Mouse (Mus musculus) layer of hippocampus, adult 18-20 months (tissue): ENCODE data around the gene Cptp. TPM values are rescaled to one million over a fixed set of nuclear protein-coding genes. Genes with fewer than 3 reads are reported as not detected.

Experiments
- DNase-seq, 2 experiments: peaks; one replicate each; pipeline ENCODE4 v3.0.0; 2022; ENCODE audit warnings: low spot score in 2 of 2
- total RNA-seq, 2 experiments: library from RNA; stranded (reverse); gene quantifications; 2 replicates each; pipeline ENCODE4 v1.2.3; 2021

Cptp gene
- total RNA-seq, 2 experiments from 2014 or later = 31.9 to 33.2 TPM

DNA sequence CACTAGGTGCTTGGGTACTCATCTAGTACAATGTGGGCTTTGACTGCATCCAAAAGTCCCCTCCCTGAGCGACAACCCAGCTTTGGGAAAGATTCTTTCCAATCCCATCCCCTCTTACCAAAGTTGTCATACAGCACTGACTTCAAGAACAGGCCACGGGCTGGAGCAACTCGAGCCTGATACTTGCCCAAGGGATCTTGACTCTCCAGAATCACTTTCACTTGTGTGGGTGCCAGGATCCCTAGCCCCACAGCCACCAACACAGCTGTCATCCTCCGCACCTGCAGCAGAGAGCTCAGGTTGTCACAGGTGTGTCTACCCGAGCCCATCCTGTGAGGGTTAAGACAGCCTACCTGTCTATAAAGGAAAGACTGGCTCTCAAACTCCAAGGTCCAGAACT lies 20.1 kb upstream of the Cptp start:
- no peak for DNase-seq

DNA sequence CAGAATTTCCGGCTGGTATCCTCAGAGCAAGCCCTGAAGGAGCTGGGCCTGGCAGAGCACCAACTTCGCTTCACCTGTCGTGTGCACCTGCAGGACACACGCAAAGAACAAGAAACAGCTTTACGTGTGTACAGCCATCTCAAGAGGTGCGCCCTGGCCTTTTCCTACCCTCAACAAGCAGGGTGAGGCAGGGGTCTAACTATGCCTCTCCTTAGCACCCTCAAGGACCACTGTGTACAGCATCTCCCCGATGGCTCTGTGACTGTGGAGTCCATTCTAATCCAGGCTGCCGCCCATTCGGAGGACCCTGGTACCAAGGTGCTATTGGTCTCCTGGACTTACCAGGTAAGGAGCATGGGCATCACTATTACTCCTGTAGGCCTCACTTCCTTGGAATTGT lies 18.9 kb upstream of the Cptp start:
- no peak for DNase-seq

- DNase-seq = no peak
These were observed 18.4 kb upstream of the Cptp start for GRCm38 (mm10) chr4:155887674-155888073.

- DNase-seq = no peak
These were observed 17.1 kb upstream of the Cptp start for GRCm38 (mm10) chr4:155886330-155886729.

GRCm38 (mm10) chr4:155883587-155883986 lies 14.3 kb upstream of the Cptp start:
- no peak for DNase-seq

DNA sequence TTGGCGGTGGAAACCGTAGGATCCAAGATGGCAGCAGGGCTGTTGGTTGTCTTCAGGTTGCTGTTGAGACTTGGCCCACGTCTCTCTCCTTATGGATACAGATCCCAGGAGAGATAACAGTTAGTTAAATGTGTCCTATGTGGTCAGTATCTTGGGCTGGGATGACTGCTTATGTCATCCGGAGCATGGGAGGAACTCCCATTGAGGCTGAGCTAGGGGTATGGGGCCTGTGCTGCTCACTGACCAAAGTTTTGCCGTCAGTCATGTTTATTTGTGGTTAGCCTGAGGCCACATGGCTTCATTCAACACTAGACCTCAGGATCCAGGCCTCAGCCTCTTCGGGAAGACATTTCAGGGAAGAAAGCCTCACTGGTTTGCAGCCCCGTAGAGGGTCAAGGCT lies 2.2 kb upstream of the Cptp start:
- DNase-seq = no peak

DNA sequence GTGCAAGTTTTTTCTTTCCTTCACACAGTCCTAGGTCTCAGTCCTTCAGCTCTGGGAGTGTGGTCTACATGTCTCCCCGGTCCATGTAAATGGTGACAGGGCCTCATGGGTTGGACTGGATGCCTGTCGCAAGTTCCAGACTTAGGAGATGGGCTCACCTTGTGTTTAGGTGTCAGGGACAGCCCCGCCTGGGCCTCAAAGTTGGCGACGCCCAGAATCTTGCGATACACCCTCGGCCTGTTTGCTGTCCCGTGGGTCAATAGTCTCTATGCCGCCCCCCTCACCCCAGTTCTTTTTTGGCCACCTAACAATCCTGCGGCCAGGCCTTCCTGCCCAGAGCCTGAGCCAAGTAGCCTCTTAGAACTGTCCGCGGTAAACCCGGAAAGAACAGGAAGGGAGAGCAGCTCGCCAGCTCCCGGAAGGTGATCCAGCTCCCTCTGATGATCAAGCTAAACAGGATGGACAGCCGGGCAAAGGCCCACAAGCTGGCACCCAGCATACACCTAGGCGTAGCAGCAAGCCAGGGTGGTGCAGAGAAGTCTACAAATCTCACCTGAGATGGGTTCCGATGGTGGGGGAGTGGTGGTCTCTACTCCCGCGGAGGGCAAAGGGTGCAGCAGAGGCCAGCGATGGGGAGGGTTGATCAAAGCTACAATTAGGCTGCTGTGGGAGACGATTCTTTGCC lies 484 bp downstream of the Cptp start:
- DNase-seq = no peak

GRCm38 (mm10) chr4:155863001-155863400 lies 6.2 kb downstream of the Cptp start, which contains the start of gene Tas1r3:
Gene Tas1r3 (minus strand): TSS chr4:155863362.
- no peak for DNase-seq

GRCm38 (mm10) chr4:155861787-155862186 lies 7.5 kb downstream of the Cptp start:
- DNase-seq = no peak

DNA sequence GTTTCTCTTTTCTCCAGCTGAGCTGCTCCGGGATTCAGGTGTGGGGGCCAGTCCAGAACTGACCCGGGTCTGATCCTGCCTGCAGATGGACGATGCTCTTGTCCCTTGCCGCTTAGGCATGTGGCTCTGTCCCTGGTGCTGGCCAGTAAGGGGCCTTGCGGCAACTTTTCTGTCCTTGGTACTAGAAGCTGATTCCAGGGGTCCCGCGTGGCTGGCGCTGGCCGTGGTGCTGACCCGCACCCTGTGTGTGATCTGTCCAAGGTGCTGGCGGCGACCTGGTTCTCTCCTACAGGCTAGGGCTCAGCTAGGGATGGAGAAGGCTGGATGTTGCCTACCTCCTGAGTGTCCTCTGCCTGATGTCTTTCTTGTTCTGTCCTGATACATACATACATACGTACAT lies 9.9 kb downstream of the Cptp start:
- DNase-seq = no peak

- no peak for DNase-seq
These were observed 12.4 kb downstream of the Cptp start for GRCm38 (mm10) chr4:155856881-155857280.

DNA sequence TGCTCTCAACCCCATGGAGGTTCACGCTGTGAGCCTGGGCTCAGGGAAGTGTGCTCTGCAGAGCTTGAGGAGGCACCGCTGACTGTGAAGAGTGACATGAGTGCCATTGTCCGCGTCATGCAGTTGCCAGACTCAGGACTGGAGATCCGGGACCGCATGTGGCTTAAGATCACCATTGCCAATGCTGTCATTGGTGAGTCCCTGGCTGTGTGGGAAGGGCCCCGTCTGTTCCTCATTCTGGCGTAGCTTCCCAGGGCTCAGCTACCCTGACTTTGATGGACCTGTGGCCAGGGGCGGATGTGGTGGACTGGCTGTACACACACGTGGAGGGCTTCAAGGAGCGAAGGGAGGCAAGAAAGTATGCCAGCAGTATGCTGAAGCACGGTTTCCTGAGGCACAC lies 13.2 kb downstream of the Cptp start:
- DNase-seq = no peak

GRCm38 (mm10) chr4:155854991-155855390 lies 14.2 kb downstream of the Cptp start:
- no peak for DNase-seq

DNA sequence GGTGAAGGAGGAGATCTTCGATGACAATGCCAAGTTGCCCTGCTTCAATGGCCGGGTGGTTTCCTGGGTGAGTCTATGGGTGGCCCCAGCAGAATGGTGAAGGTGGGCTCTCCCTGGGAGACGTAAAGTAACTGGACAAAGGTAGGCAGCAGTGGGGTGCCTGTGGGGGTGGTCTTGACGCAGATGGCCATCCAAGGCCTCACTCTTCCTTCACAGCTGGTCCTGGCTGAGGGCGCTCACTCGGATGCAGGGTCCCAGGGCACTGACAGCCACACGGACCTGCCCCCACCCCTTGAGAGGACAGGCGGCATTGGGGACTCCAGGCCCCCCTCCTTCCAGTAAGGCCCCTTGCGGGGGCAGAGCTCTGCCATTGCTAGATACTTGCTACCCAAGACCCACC lies 15.8 kb downstream of the Cptp start:
- DNase-seq = no peak

DNA sequence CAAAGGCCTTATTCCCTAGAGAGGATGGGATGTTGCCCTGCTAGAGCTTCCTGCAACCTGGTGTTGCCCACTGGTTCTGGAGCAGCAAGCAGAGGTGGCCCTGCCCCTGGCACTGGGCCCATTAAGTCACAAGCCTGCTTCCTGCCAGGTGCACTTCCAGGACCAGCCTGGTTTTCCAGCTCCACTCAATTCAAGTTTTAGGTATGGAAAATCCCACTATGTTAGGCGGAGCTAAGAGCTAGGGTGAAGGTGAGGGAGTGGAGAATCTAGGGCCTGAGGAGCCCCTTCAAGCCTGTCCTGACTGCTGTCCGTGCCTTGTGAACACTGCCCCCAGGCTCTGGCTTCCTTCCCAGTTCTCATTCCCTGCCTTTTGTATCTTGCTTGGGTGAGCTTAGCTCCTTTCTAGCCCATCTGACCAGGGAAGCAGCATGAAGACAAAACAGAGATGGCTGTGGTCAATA lies 17.3 kb downstream of the Cptp start:
- DNase-seq = no peak

DNA sequence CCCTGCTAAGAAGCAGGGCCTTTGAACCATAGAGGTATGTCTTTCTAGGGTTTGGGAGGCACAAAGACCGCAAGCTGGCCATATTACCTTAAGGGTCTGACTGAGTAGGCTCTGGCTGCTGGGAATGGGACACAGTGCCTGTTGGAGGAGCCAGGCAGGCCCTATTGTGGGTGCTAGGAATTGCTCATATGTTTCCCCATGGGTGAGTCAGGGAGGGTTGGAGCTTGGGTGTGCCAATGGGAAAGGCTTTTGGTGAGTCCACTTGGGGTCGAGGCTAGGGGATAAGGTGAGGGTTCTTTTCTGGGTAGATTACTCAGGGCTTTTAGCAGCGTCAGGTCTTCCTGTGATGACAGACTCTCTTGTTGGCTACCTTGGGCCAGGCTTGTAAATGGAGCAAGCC lies 17.9 kb downstream of the Cptp start:
- DNase-seq = no peak

DNA sequence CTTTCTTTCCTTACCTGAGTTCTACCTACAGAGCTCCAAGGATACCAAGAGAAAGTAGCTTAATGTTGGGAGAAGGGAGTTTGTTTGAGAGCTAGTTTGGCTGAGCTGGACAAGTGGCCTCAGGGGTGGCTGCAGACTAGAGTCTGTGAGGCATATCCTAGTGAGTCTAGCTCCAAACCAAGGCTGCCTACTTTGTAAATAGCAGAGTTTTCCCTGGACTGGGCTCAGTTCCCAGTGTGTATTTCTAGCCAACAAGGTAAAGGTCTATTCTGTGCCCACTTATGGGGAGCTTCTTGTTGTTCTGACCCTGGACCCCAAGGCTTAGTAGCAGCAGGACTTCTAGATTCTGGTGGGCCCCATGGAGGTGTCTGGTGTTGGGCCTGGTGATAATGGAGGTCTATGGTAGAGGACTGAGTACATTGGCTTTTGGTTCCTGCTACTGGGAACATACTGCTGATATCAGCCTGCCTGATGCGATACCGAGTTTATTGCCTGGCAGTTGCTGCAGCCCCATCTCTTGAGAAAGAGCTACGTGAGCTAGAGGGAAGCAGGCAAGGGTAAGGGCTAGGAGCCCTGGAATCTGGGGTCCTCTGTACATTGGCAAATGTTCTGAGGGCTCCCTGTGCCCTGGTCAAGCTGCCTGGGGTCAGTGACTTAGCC lies 19.3 kb downstream of the Cptp start:
- DNase-seq = no peak

DNA sequence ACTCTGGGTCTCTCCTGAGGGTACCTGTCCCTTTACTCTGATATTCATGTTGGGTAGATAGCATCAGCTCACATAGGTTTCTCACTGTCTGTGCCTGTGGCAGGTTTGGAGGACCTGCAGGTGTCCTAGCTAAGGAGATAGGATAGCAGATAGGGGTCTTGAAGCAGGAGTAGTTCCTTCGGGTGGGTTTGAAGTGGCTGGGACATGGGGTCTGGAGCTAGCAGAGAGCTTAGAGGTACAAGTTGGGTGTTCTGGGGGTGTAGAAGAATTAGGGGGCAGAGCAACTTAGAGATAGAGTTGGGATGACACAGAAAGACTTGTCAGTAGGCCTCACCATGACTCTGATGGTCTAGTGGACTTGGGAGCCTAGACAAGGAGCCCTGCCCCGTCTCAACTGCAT lies 19.8 kb downstream of the Cptp start:
- no peak for DNase-seq

DNA sequence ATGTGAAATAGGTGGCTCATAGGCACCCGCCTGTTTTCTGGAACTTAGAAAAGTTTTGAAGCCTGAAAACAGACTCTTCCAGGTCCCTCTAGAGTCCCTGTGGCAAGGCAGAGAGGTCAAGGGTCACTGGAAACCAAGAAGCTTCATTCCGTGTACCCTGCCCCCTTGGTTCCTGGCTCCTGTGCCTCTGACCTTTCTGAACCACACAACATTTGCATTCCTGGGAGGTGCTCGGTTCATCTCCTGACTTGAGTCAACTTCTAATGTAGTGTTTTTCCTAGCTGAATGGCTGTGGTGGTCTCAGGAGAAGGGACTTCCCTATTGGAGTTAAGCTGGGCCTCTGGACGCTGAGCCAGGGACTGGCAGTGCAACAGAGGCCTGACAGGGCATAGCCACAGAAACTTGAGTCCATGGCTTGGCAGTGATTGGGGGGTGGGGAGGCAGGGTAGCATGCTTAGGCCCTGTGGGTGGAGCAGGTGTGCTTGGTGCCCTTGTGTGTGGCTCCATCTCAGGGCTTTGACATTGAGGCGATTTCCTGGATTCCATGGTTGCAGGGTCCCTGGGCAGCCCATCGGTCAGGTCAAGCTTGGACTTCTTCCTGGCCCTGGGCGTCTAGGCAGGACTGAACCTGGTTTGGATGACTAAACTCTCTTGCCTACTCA lies 20.7 kb downstream of the Cptp start:
- DNase-seq = no peak

GRCm38 (mm10) chr4:155847591-155848352 lies 21.5 kb downstream of the Cptp start:
- no peak for DNase-seq

- DNase-seq = peak; percentile 92 to 95
These were observed 22.2 kb downstream of the Cptp start, which contains the start of gene Dvl1 for GRCm38 (mm10) chr4:155846871-155847578. Gene Dvl1 (plus strand): TSS chr4:155847402.
